Mouse (Mus musculus) B cell, adult 67 days (primary cell): ENCODE results near the gene Atp12a. TPM values are rescaled to one million over a fixed set of nuclear protein-coding genes. Genes with fewer than 3 reads are reported as not detected.

Experiments
- total RNA-seq, 2 experiments: library from RNA; stranded (reverse); gene quantifications; 4 replicates each; pipeline ENCODE4 v1.2.4; 2023

Atp12a gene
- not detected for total RNA-seq

GRCm38 (mm10) chr14:56364711-56365237 is at the start of gene Atp12a:
Gene Atp12a, plus strand, starts transcription at chr14:56365068.

GRCm38 (mm10) chr14:56402311-56403071 is 37.6 kb downstream of the Atp12a start, which contains the start of gene Rnf17:
Gene Rnf17, plus strand, starts transcription at chr14:56402581.

Other genes with a start within 250 kb of the Atp12a start
- gene Gzme, start 244.4 kb upstream of the Atp12a start, total RNA-seq, result not detected
- not detected for gene Gzmd, start 232.5 kb upstream of the Atp12a start, total RNA-seq
- not detected for gene Gzmg, start 205.5 kb upstream of the Atp12a start, total RNA-seq
- not detected for gene Gzmn, start 190.5 kb upstream of the Atp12a start, total RNA-seq
- gene Gzmf, start 153.7 kb upstream of the Atp12a start, total RNA-seq, result not detected
- gene Gzmc, start 130.4 kb upstream of the Atp12a start, total RNA-seq, result not detected
- under 1 TPM in 1 of 2 experiments, not detected in 1; 0.64 TPM for gene Gzmb, start 102.8 kb upstream of the Atp12a start, total RNA-seq
- under 1 TPM; 0.36 to 0.64 TPM for gene Rnf17, start 37.5 kb downstream of the Atp12a start, total RNA-seq
- gene Cenpj, start 210.4 kb downstream of the Atp12a start, total RNA-seq, result 10 to 100 TPM; 12.0 to 14.0 TPM
- 10 to 100 TPM; 78.1 to 80.5 TPM for gene Parp4, start 210.6 kb downstream of the Atp12a start, total RNA-seq